Mouse (Mus musculus): Measurements from ENCODE around the gene Sort1. TPM values are rescaled to one million over a fixed set of nuclear protein-coding genes. Genes with fewer than 3 reads are reported as not detected.

The Sort1 gene
- polyA plus RNA-seq, 1 experiment = 6.0 TPM

DNA sequence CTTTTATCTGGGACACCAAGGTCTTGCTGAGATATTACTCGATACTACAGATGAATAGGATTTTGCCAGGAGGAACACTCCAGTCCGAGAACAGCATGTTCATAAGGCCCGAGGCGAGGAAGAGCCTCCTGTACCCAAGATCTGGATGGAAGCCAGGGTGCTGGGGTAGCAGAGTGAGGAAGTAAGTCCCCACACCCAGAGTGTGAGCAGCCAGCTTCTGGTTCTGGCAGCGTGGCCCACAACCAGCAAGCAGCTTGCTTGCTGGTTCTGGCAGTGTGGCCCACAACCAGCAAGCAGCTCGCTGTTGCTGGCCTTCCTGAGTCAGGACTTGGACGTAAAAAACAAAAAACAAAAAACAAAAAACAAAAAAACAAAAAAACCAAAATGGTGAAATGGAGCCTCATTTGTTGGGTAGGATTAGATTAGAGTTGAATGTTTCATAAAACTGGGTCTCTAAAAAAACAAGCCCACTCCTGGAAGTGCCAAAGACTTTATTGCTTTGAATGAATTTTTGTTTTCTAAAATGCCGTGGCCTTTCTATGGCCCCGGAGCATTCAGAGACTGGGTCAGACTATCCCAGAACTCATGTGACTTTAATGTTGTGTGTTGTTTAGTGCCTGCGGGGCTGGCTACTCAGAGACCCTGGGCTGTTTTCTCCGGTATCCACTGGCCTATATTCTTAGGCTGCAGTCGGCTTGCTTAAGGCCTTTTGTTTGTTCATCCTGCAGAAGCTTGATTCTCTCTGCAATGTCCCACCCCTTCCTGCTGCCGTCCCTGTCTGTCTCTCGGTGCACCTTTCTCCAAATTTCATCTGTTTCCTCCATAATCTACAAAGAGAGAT, 11.7 kb downstream of the Sort1 start:
- Histone ChIP-seq H3K79me2 (ENCODE audit: control insufficient read depth, insufficient read depth) (no peaks in the 10 kb centered on the region), H3ac (ENCODE audit: control insufficient read depth, insufficient read length) (no peak overlapping the region), H3K4me3 (no peak overlapping the region), H3K36me3 (ENCODE audit: control insufficient read depth, insufficient read depth) (no peaks in the 10 kb centered on the region), H3K4me2 (ENCODE audit: low read depth) (no peak overlapping the region), H3K27me3 (ENCODE audit: control insufficient read depth, insufficient read depth, insufficient read length) (peaks cover 14% of the 10 kb centered on the region)
- TF ChIP-seq TCF3 (IDR thresholded peaks at IDR 0.05; ENCODE audit: insufficient read length, low read depth) (no peak), REST (IDR thresholded peaks at IDR 0.05; ENCODE audit: insufficient read depth, insufficient read length) (no peak), MYOG (IDR thresholded peaks at IDR 0.05; ENCODE audit: control insufficient read depth in 1 of 3, insufficient read depth in 1 of 3, insufficient read length in 2 of 3, low read depth in 2 of 3) (no peak), MYOD1 (IDR thresholded peaks at IDR 0.05; ENCODE audit: control insufficient read depth in 1 of 3, insufficient read length in 2 of 3, low read depth in 2 of 3) (no peak), SRF (IDR thresholded peaks at IDR 0.05; ENCODE audit: control insufficient read depth, insufficient read length, low read depth) (no peak), TCF12 (IDR thresholded peaks at IDR 0.05; ENCODE audit: insufficient read depth, poor library complexity, severe bottlenecking) (no peak), MAX (IDR thresholded peaks at IDR 0.05; ENCODE audit: low read depth) (no peak), E2F4 (IDR thresholded peaks at IDR 0.05; ENCODE audit: insufficient read depth) (no peak), USF1 (IDR thresholded peaks at IDR 0.05; ENCODE audit: low read depth) (no peak), CEBPB (IDR thresholded peaks at IDR 0.05; ENCODE audit: insufficient read depth, poor library complexity, severe bottlenecking) (no peak), POLR2AphosphoS2 (IDR thresholded peaks at IDR 0.05; ENCODE audit: insufficient read length, low read depth) (no peak), POLR2A (IDR thresholded peaks at IDR 0.05; ENCODE audit: insufficient read length, low read depth) (no peak)

GRCm38 (mm10) chr3:108296220-108297049, 12.6 kb downstream of the Sort1 start:
- Histone ChIP-seq H3K36me3 (ENCODE audit: control insufficient read depth, insufficient read depth) (no peaks in the 10 kb centered on the region), H3K27me3 (ENCODE audit: control insufficient read depth, insufficient read depth, insufficient read length) (peaks cover 6% of the 10 kb centered on the region), H3K79me2 (ENCODE audit: control insufficient read depth, insufficient read depth) (no peaks in the 10 kb centered on the region), H3K4me2 (ENCODE audit: low read depth) (no peak overlapping the region), H3ac (ENCODE audit: control insufficient read depth, insufficient read length) (no peak overlapping the region), H3K4me3 (no peak overlapping the region)
- TF ChIP-seq TCF3 (IDR thresholded peaks at IDR 0.05; ENCODE audit: insufficient read length, low read depth) = no peak
- no peak for TF ChIP-seq MYOG (IDR thresholded peaks at IDR 0.05; ENCODE audit: control insufficient read depth in 1 of 3, insufficient read depth in 1 of 3, insufficient read length in 2 of 3, low read depth in 2 of 3)
- no peak for TF ChIP-seq REST (IDR thresholded peaks at IDR 0.05; ENCODE audit: insufficient read depth, insufficient read length)
- TF ChIP-seq USF1 (IDR thresholded peaks at IDR 0.05; ENCODE audit: low read depth) = no peak
- TF ChIP-seq MAX (IDR thresholded peaks at IDR 0.05; ENCODE audit: low read depth) = no peak
- no peak for TF ChIP-seq POLR2A (IDR thresholded peaks at IDR 0.05; ENCODE audit: insufficient read length, low read depth)

DNA sequence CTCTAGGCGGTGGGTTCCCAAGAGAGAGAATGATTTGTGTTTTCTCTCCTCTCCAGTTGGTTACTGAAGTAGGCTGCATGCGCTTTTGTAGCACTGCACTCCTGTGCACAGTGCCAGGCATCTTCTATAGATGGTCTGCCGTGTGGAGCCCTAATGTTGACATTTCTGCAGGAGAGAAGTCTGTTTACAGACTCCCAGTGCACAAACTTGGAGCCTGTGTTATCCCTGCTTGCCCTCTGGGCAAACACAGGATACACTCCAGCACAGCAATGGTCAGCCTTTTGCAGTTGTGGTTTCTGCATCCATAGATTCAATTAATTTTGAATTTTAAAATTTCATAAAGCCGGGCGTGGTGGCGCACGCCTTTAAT, 13.2 kb downstream of the Sort1 start:
- no peak overlapping the region for H3K4me2 ChIP-seq (ENCODE audit: low read depth)
- H3K27me3 ChIP-seq (ENCODE audit: control insufficient read depth, insufficient read depth, insufficient read length) = no peaks in the 10 kb centered on the region
- TF ChIP-seq MYOD1 (IDR thresholded peaks at IDR 0.05; ENCODE audit: control insufficient read depth in 1 of 3, insufficient read length in 2 of 3, low read depth in 2 of 3) = no peak
- no peak for TF ChIP-seq CEBPB (IDR thresholded peaks at IDR 0.05; ENCODE audit: insufficient read depth, poor library complexity, severe bottlenecking)
- no peak for TF ChIP-seq E2F4 (IDR thresholded peaks at IDR 0.05; ENCODE audit: insufficient read depth)
- TF ChIP-seq SRF (IDR thresholded peaks at IDR 0.05; ENCODE audit: control insufficient read depth, insufficient read length, low read depth) = no peak
- TF ChIP-seq USF1 (IDR thresholded peaks at IDR 0.05; ENCODE audit: low read depth) = no peak
- no peak overlapping the region for H3ac ChIP-seq (ENCODE audit: control insufficient read depth, insufficient read length)
- H3K79me2 ChIP-seq (ENCODE audit: control insufficient read depth, insufficient read depth) = no peaks in the 10 kb centered on the region
- H3K36me3 ChIP-seq (ENCODE audit: control insufficient read depth, insufficient read depth) = no peaks in the 10 kb centered on the region
- no peak overlapping the region for H3K4me3 ChIP-seq

- TF ChIP-seq MYOG (IDR thresholded peaks at IDR 0.05; ENCODE audit: control insufficient read depth in 1 of 3, insufficient read depth in 1 of 3, insufficient read length in 2 of 3, low read depth in 2 of 3) (no peak), SRF (IDR thresholded peaks at IDR 0.05; ENCODE audit: control insufficient read depth, insufficient read length, low read depth) (no peak), TCF12 (IDR thresholded peaks at IDR 0.05; ENCODE audit: insufficient read depth, poor library complexity, severe bottlenecking) (no peak), USF1 (IDR thresholded peaks at IDR 0.05; ENCODE audit: low read depth) (no peak), E2F4 (IDR thresholded peaks at IDR 0.05; ENCODE audit: insufficient read depth) (no peak), POLR2A (IDR thresholded peaks at IDR 0.05; ENCODE audit: insufficient read length, low read depth) (no peak), MAX (IDR thresholded peaks at IDR 0.05; ENCODE audit: low read depth) (no peak), MYOD1 (IDR thresholded peaks at IDR 0.05; ENCODE audit: control insufficient read depth in 1 of 3, insufficient read length in 2 of 3, low read depth in 2 of 3) (no peak), CEBPB (IDR thresholded peaks at IDR 0.05; ENCODE audit: insufficient read depth, poor library complexity, severe bottlenecking) (no peak), REST (IDR thresholded peaks at IDR 0.05; ENCODE audit: insufficient read depth, insufficient read length) (no peak), POLR2AphosphoS2 (IDR thresholded peaks at IDR 0.05; ENCODE audit: insufficient read length, low read depth) (no peak), TCF3 (IDR thresholded peaks at IDR 0.05; ENCODE audit: insufficient read length, low read depth) (no peak)
- H3K4me2 ChIP-seq (ENCODE audit: low read depth) = no peak overlapping the region
- H3K79me2 ChIP-seq (ENCODE audit: control insufficient read depth, insufficient read depth) = no peaks in the 10 kb centered on the region
- no peaks in the 10 kb centered on the region for H3K27me3 ChIP-seq (ENCODE audit: control insufficient read depth, insufficient read depth, insufficient read length)
- no peak overlapping the region for H3K4me3 ChIP-seq
- no peaks in the 10 kb centered on the region for H3K36me3 ChIP-seq (ENCODE audit: control insufficient read depth, insufficient read depth)
- no peak overlapping the region for H3ac ChIP-seq (ENCODE audit: control insufficient read depth, insufficient read length)
Measured at GRCm38 (mm10) chr3:108297603-108298553, 14.0 kb downstream of the Sort1 start.

All from myocyte (in vitro differentiated cells).